Mouse (Mus musculus): ENCODE results near the gene Zfp770. TPM values are rescaled to one million over a fixed set of nuclear protein-coding genes. Genes with fewer than 3 reads are reported as not detected.
A peak's percentile ranks its signal among the peaks of the same experiment; 100 is the strongest.
"Not testable (repeated sequence)": the region's sequence is repeated elsewhere in the genome, so short reads cannot be mapped to it uniquely, and the experiment has no call there.

Zfp770 gene
- total and polyA plus RNA-seq, 3 experiments = 6.6 to 9.6 TPM; not detected in 1

GRCm38 (mm10) chr2:114201574-114201973 is 305 bp upstream of the Zfp770 start:
- Histone ChIP-seq H3K27me3 (ENCODE audit: control insufficient read depth in 1 of 2, insufficient read depth in 2 of 2, low read length in 2 of 2) (peaks cover 0 to 5% of the 10 kb centered on the region in 2 experiments; a peak in 3 of 4 replicates), H3K79me2 (ENCODE audit: control insufficient read depth, insufficient read depth, low read length, poor library complexity) (peaks cover 22% of the 10 kb centered on the region), H3K36me3 (ENCODE audit: control insufficient read depth in 1 of 2, insufficient read depth in 2 of 2, low read length in 2 of 2) (peaks cover 6 to 23% of the 10 kb centered on the region in 2 experiments), H3K27ac (ENCODE audit: control insufficient read depth, low read depth, low read length) (no peak overlapping the region), H3K9ac (ENCODE audit: control insufficient read depth, low read depth, low read length, poor library complexity, severe bottlenecking) (peak overlapping the region; percentile 54), H3K9me3 (replicated peaks; ENCODE audit: insufficient read depth, low read length) (no peaks in the 10 kb centered on the region), H3K4me3 (ENCODE audit: control insufficient read depth in 1 of 2, insufficient read depth in 1 of 2, low read depth in 2 of 2, low read length in 2 of 2) (peak overlapping the region; percentile 40 to 95), H3K4me1 (ENCODE audit: control insufficient read depth in 1 of 2, insufficient read depth in 2 of 2, low read length in 2 of 2) (peaks cover 4% of the 10 kb centered on the region in 2 experiments; a peak in 3 of 4 replicates)
- TF ChIP-seq RCOR1 (IDR thresholded peaks at IDR 0.05; ENCODE audit: low read depth, low read length) = no peak
- no peak for TF ChIP-seq ZKSCAN1 (IDR thresholded peaks at IDR 0.05; ENCODE audit: low read depth, low read length)
- no peak for TF ChIP-seq RAD21 (IDR thresholded peaks at IDR 0.05; ENCODE audit: low read depth, low read length)
- TF ChIP-seq USF2 (IDR thresholded peaks at IDR 0.05; ENCODE audit: borderline replicate concordance in 1 of 2, insufficient read depth in 1 of 2, low read depth in 1 of 2, low read length in 2 of 2) = no peak
- no peak for TF ChIP-seq ZMIZ1 (IDR thresholded peaks at IDR 0.05; ENCODE audit: low read depth, low read length)
- no peak for TF ChIP-seq MAFK (IDR thresholded peaks at IDR 0.05; ENCODE audit: borderline replicate concordance, low read depth, low read length)
- TF ChIP-seq CHD1 (IDR thresholded peaks at IDR 0.05; ENCODE audit: low read depth, low read length) = no peak
- no peak for TF ChIP-seq CTCF (IDR thresholded peaks at IDR 0.05 in 2 of 3, conservative IDR thresholded peaks at IDR 0.05 in 1 of 3; ENCODE audit: control insufficient read depth in 1 of 3, insufficient read depth in 1 of 3, low read depth in 2 of 3, low read length in 3 of 3, poor library complexity in 1 of 3, severe bottlenecking in 1 of 3)
- no peak for DNase-seq (ENCODE audit: low read depth, low spot score)

- no peak for TF ChIP-seq NELFE (IDR thresholded peaks at IDR 0.05; ENCODE audit: low read depth, low read length)
- Histone ChIP-seq H3K9ac (ENCODE audit: control insufficient read depth, low read depth, low read length, poor library complexity, severe bottlenecking) (no peak overlapping the region), H3K9me3 (replicated peaks; ENCODE audit: insufficient read depth, low read length) (no peaks in the 10 kb centered on the region), H3K4me1 (ENCODE audit: control insufficient read depth in 1 of 2, insufficient read depth in 2 of 2, low read length in 2 of 2) (peaks cover 4% of the 10 kb centered on the region in 2 experiments; a peak in 3 of 4 replicates), H3K79me2 (ENCODE audit: control insufficient read depth, insufficient read depth, low read length, poor library complexity) (peaks cover 22% of the 10 kb centered on the region), H3K27me3 (ENCODE audit: control insufficient read depth in 1 of 2, insufficient read depth in 2 of 2, low read length in 2 of 2) (no peaks in the 10 kb centered on the region), H3K4me3 (ENCODE audit: control insufficient read depth in 1 of 2, insufficient read depth in 1 of 2, low read depth in 2 of 2, low read length in 2 of 2) (no peak overlapping the region), H3K36me3 (ENCODE audit: control insufficient read depth in 1 of 2, insufficient read depth in 2 of 2, low read length in 2 of 2) (peaks cover 11 to 17% of the 10 kb centered on the region in 2 experiments), H3K27ac (ENCODE audit: control insufficient read depth, low read depth, low read length) (no peak overlapping the region)
- DNase-seq (ENCODE audit: low read depth, low spot score) = no peak
These were observed 4.8 kb downstream of the Zfp770 start for GRCm38 (mm10) chr2:114196421-114196820.

- DNase-seq (ENCODE audit: low read depth, low spot score) = not testable (repeated sequence)
These were observed 14.3 kb downstream of the Zfp770 start, which contains the start of gene Aqr for GRCm38 (mm10) chr2:114186924-114187323. TSS of gene Aqr (minus strand) at chr2:114187024.

More at GRCm38 (mm10) chr2:114186924-114187323, 14.3 kb downstream of the Zfp770 start, which contains the start of gene Aqr:
- not testable (repeated sequence) for H3K79me2 ChIP-seq (ENCODE audit: control insufficient read depth, insufficient read depth, low read length, poor library complexity); H3K27ac ChIP-seq (ENCODE audit: control insufficient read depth, low read depth, low read length); H3K4me3 ChIP-seq (ENCODE audit: control insufficient read depth in 1 of 2, insufficient read depth in 1 of 2, low read depth in 2 of 2, low read length in 2 of 2); H3K9me3 ChIP-seq (replicated peaks; ENCODE audit: insufficient read depth, low read length); H3K4me1 ChIP-seq (ENCODE audit: control insufficient read depth in 1 of 2, insufficient read depth in 2 of 2, low read length in 2 of 2); H3K36me3 ChIP-seq (ENCODE audit: control insufficient read depth in 1 of 2, insufficient read depth in 2 of 2, low read length in 2 of 2); H3K9ac ChIP-seq (ENCODE audit: control insufficient read depth, low read depth, low read length, poor library complexity, severe bottlenecking); H3K27me3 ChIP-seq (ENCODE audit: control insufficient read depth in 1 of 2, insufficient read depth in 2 of 2, low read length in 2 of 2)
